Mouse (Mus musculus): ENCODE results near the gene Tatdn3.

DNA sequence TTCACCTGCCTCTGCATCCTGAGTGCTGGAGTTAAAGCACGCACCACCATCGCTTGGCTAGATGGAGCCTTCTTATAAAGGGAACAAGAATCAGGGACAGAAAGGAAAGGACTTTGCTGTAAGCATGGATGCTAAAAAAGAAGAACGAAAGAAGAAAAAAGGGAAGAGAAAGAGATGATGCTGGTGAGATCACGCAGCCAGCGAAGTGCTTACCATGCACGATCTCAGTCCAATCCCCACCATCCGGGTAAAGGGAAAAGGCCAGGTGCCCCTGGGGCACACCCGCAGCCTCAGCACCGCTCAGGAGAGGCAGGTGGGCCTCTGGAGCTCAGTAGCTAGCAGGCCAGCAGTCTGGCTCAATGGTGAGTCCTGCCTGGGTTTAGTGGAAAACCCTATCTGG, 47.2 kb upstream of the Tatdn3 start:
- TF ChIP-seq CTCF (IDR thresholded peaks at IDR 0.05; ENCODE audit: low read depth, low read length) (no peak), POLR2A (IDR thresholded peaks at IDR 0.05; ENCODE audit: borderline replicate concordance, low read depth, low read length) (no peak)

Measured in bone marrow macrophage, adult 2 months (primary cell).